Mouse (Mus musculus): ENCODE results near the gene Aes. TPM values are rescaled to one million over a fixed set of nuclear protein-coding genes. Genes with fewer than 3 reads are reported as not detected.

The Aes gene
- polyA plus RNA-seq, 1 experiment: 3,125 TPM

GRCm38 (mm10) chr10:81602741-81603151, 43.5 kb downstream of the Aes start:
- H3K36me3 ChIP-seq (ENCODE audit: control insufficient read depth, insufficient read depth, low read length): no peaks in the 10 kb centered on the region
- no peak overlapping the region for H3K4me3 ChIP-seq (ENCODE audit: control insufficient read depth, insufficient read depth, low read length)
- H3K4me1 ChIP-seq (replicated peaks; ENCODE audit: control insufficient read depth, insufficient read depth, low read length): peaks cover 63% of the 10 kb centered on the region
- H3K27me3 ChIP-seq (ENCODE audit: control insufficient read depth, insufficient read depth, low read length): no peaks in the 10 kb centered on the region
- H3K27ac ChIP-seq (ENCODE audit: control insufficient read depth, insufficient read depth, low read length): peak overlapping the region; percentile 47; the same call in 1 of the 2 replicates
- 27% methylated on average over 4 of the region's 4 CpGs for WGBS
- TF ChIP-seq POLR2A (IDR thresholded peaks at IDR 0.05; ENCODE audit: control insufficient read depth, extremely low read depth, insufficient read depth, low read length, poor library complexity) (no peak), CTCF (IDR thresholded peaks at IDR 0.05; ENCODE audit: borderline replicate concordance, control insufficient read depth, extremely low read depth, insufficient read depth, low read length, poor library complexity) (no peak)
- no peak for DNase-seq

GRCm38 (mm10) chr10:81604019-81604967, 45.0 kb downstream of the Aes start:
- Histone ChIP-seq H3K27ac (ENCODE audit: control insufficient read depth, insufficient read depth, low read length) (peak overlapping the region; percentile 34), H3K27me3 (ENCODE audit: control insufficient read depth, insufficient read depth, low read length) (no peaks in the 10 kb centered on the region), H3K36me3 (ENCODE audit: control insufficient read depth, insufficient read depth, low read length) (no peaks in the 10 kb centered on the region), H3K4me3 (ENCODE audit: control insufficient read depth, insufficient read depth, low read length) (peak overlapping the region; percentile 27), H3K4me1 (replicated peaks; ENCODE audit: control insufficient read depth, insufficient read depth, low read length) (peaks cover 50% of the 10 kb centered on the region)
- TF ChIP-seq POLR2A (IDR thresholded peaks at IDR 0.05; ENCODE audit: control insufficient read depth, extremely low read depth, insufficient read depth, low read length, poor library complexity): no peak
- no peak for TF ChIP-seq CTCF (IDR thresholded peaks at IDR 0.05; ENCODE audit: borderline replicate concordance, control insufficient read depth, extremely low read depth, insufficient read depth, low read length, poor library complexity)
- WGBS: 47% methylated on average over 12 of the region's 12 CpGs
- DNase-seq: peak; percentile 8

GRCm38 (mm10) chr10:81604968-81605665, 45.8 kb downstream of the Aes start:
- Histone ChIP-seq H3K4me1 (replicated peaks; ENCODE audit: control insufficient read depth, insufficient read depth, low read length) (peaks cover 42% of the 10 kb centered on the region), H3K4me3 (ENCODE audit: control insufficient read depth, insufficient read depth, low read length) (peak overlapping the region; percentile 27), H3K36me3 (ENCODE audit: control insufficient read depth, insufficient read depth, low read length) (no peaks in the 10 kb centered on the region), H3K27ac (ENCODE audit: control insufficient read depth, insufficient read depth, low read length) (peak overlapping the region; percentile 67), H3K27me3 (ENCODE audit: control insufficient read depth, insufficient read depth, low read length) (no peaks in the 10 kb centered on the region)
- WGBS: 6% methylated on average over 29 of the region's 29 CpGs
- TF ChIP-seq CTCF (IDR thresholded peaks at IDR 0.05; ENCODE audit: borderline replicate concordance, control insufficient read depth, extremely low read depth, insufficient read depth, low read length, poor library complexity): peak; percentile 92
- TF ChIP-seq POLR2A (IDR thresholded peaks at IDR 0.05; ENCODE audit: control insufficient read depth, extremely low read depth, insufficient read depth, low read length, poor library complexity): no peak
- peak; percentile 88 for DNase-seq

GRCm38 (mm10) chr10:81605666-81605973, 46.3 kb downstream of the Aes start:
- 3% methylated on average over 14 of the region's 14 CpGs for WGBS
- H3K27ac ChIP-seq (ENCODE audit: control insufficient read depth, insufficient read depth, low read length): peak overlapping the region; percentile 67; the same call in 1 of the 2 replicates
- peaks cover 37% of the 10 kb centered on the region for H3K4me1 ChIP-seq (replicated peaks; ENCODE audit: control insufficient read depth, insufficient read depth, low read length)
- no peaks in the 10 kb centered on the region for H3K36me3 ChIP-seq (ENCODE audit: control insufficient read depth, insufficient read depth, low read length)
- H3K27me3 ChIP-seq (ENCODE audit: control insufficient read depth, insufficient read depth, low read length): no peaks in the 10 kb centered on the region
- peak overlapping the region; percentile 53 for H3K4me3 ChIP-seq (ENCODE audit: control insufficient read depth, insufficient read depth, low read length)
- DNase-seq: no peak
- TF ChIP-seq POLR2A (IDR thresholded peaks at IDR 0.05; ENCODE audit: control insufficient read depth, extremely low read depth, insufficient read depth, low read length, poor library complexity): no peak
- TF ChIP-seq CTCF (IDR thresholded peaks at IDR 0.05; ENCODE audit: borderline replicate concordance, control insufficient read depth, extremely low read depth, insufficient read depth, low read length, poor library complexity): no peak

- Histone ChIP-seq H3K36me3 (ENCODE audit: control insufficient read depth, insufficient read depth, low read length) (no peaks in the 10 kb centered on the region), H3K27ac (ENCODE audit: control insufficient read depth, insufficient read depth, low read length) (peak within 1 kb of the TSS; percentile 67), H3K4me3 (ENCODE audit: control insufficient read depth, insufficient read depth, low read length) (peak within 1 kb of the TSS; percentile 53), H3K27me3 (ENCODE audit: control insufficient read depth, insufficient read depth, low read length) (no peaks in the 10 kb centered on the region), H3K4me1 (replicated peaks; ENCODE audit: control insufficient read depth, insufficient read depth, low read length) (peaks cover 33% of the 10 kb centered on the region)
- 3% methylated on average over 39 of the region's 39 CpGs for WGBS
- peak; percentile 81 for DNase-seq
- TF ChIP-seq POLR2A (IDR thresholded peaks at IDR 0.05; ENCODE audit: control insufficient read depth, extremely low read depth, insufficient read depth, low read length, poor library complexity): peak; percentile 48
- peak; percentile 38; the same call in 1 of the 2 replicates for TF ChIP-seq CTCF (IDR thresholded peaks at IDR 0.05; ENCODE audit: borderline replicate concordance, control insufficient read depth, extremely low read depth, insufficient read depth, low read length, poor library complexity)
Observed at GRCm38 (mm10) chr10:81605974-81606751, 46.9 kb downstream of the Aes start, which contains the start of gene BC025920. Gene BC025920, plus strand, starts transcription at chr10:81606270.

- TF ChIP-seq POLR2A (IDR thresholded peaks at IDR 0.05; ENCODE audit: control insufficient read depth, extremely low read depth, insufficient read depth, low read length, poor library complexity) (no peak), CTCF (IDR thresholded peaks at IDR 0.05; ENCODE audit: borderline replicate concordance, control insufficient read depth, extremely low read depth, insufficient read depth, low read length, poor library complexity) (no peak)
- Histone ChIP-seq H3K4me3 (ENCODE audit: control insufficient read depth, insufficient read depth, low read length) (no peak overlapping the region), H3K4me1 (replicated peaks; ENCODE audit: control insufficient read depth, insufficient read depth, low read length) (peaks cover 18% of the 10 kb centered on the region), H3K27ac (ENCODE audit: control insufficient read depth, insufficient read depth, low read length) (no peak overlapping the region), H3K36me3 (ENCODE audit: control insufficient read depth, insufficient read depth, low read length) (no peaks in the 10 kb centered on the region), H3K27me3 (ENCODE audit: control insufficient read depth, insufficient read depth, low read length) (no peaks in the 10 kb centered on the region)
- no peak for DNase-seq
- WGBS: 96% methylated on average over 1 of the region's 1 CpGs
Observed at GRCm38 (mm10) chr10:81608308-81608707, 49.0 kb downstream of the Aes start.

Data from thymus, adult 2 months (tissue).